Mouse (Mus musculus): ENCODE results near the gene Psmc3ip.

The Psmc3ip gene

DNA sequence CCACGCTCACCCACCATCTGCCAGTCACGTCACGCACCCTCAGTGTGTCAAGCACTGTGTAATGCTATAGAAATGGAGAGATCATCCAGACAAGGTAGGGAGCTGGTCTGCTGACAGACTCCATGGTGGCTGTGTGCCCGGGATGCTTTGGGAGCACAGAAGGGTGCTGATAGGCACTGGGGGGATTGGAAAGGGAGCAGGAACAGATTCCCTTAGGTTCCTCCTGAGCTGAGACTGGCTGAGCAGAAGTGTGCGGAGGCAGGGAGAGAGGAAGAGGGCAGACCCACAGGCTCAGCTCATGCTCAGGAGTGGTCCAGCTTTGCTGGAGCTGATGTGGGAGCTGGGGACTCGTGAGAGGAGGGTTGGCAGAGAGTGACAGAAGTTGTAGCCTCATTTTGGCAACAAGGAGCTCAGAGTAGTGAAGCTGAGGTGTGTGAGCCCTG lies 44.2 kb downstream of the Psmc3ip start:
- DNase-seq: no peak

DNA sequence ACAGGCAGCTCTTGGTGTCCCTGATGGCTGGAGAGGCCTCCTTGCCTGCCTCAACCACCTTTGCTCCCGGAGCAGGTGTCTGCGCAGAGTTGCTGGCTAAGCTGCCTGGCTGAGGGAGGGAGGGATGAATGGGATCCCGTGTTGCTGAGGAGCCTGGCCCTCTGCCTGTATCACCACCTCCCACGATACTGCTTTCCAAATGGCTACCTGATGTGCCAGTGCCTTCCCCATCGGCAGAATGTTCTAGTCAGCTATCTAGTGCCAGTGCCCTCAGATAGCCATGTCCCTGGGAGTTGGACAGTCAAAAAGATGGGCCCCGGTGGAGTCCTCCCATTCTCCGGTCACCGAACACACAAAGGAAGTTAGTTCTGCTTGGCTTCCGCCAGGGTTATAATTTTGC lies 44.9 kb downstream of the Psmc3ip start:
- DNase-seq: no peak

DNA sequence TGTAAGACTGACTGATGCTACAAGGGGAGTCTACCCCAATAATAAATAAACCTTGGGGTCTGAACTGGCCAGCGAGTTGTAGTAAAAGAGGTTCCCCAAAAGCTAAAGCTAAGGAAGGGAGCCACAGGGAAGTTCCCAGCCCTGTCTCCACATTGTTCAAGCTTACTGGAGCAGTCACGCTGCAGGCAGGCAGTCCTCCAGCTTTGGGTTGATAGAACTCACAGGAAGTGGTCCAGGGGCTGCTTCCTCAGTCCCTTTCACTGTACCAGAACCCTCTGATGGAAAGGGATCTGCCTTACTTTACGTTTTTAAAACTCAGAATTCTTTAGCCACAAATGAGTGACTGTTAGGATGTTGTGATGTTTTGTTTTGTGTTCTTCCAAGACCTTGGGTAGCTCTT lies 47.7 kb downstream of the Psmc3ip start:
- DNase-seq: no peak

DNA sequence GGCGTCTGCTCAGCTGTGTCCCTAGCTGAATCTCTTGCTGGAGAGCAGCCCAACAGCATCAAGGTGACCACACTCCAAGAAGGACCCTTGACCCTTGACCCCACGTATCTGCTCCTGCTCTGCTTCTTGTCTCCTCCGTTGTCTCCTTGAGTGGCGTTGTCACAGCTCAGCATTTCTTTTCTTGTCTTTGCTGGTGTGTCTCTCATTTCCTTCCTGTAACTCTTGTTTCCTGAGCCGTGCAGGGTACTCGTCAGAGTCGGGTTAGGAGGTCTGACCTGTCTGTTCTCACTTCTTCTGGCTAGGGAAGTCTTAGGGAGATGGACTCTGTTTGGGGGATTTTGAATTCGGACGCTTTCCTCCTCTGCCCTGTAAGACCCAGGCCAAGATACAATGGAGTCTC lies 48.8 kb downstream of the Psmc3ip start:
- DNase-seq: no peak

DNA sequence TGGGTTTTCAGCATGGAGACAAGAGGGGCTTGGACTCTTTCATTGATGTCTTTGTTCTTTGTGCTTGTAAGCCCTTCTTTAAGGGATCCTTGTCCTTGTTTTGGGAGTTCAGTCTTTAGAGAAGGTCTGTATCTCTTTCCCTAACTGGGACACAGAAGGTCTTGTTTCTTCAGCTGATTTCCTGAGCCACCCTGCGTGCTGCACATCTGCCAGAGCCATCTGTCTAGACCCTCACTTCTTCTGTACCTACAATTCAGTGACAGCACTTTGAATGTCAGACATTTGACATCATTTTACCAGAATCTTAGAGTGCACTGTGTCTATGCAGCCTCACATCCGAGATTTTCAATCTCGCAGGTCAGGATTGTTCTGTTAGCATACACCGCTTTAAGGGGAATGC lies 49.4 kb downstream of the Psmc3ip start:
- DNase-seq: no peak

Measured in lung, postnatal 4 days (tissue).